Mouse (Mus musculus) embryonic facial prominence, embryonic 13.5 days (tissue): ENCODE data around the gene Cxcr4. TPM values are rescaled to one million over a fixed set of nuclear protein-coding genes. Genes with fewer than 3 reads are reported as not detected.
A peak's percentile ranks its signal among the peaks of the same experiment; 100 is the strongest.

Experiments used
- ATAC-seq: fragments of 200-750 bp; cut with Nextera tagmentation; 2 replicates; pipeline ENCODE4 v1.8.0; 2017; ENCODE audit warnings: low read depth; ENCODE audit not compliant: insufficient number of reproducible peaks, insufficient read depth, low FRiP score, low TSS enrichment
- H3K27ac ChIP-seq: fragments of 300-500 bp; sonication (generic); 2 replicates; pipeline ENCODE4 v1.5.1; 2015; ENCODE audit warnings: moderate library complexity, mild to moderate bottlenecking, inconsistent platforms
- H3K27me3 ChIP-seq: fragments of 300-500 bp; sonication (generic); 2 replicates; pipeline ENCODE4 v1.6.1; 2015; ENCODE audit warnings: mild to moderate bottlenecking, inconsistent platforms
- H3K36me3 ChIP-seq: fragments of 300-500 bp; sonication (generic); 2 replicates; pipeline ENCODE4 v1.6.1; 2015; ENCODE audit warnings: mild to moderate bottlenecking, inconsistent platforms
- H3K4me1 ChIP-seq: fragments of 300-500 bp; sonication (generic); 2 replicates; pipeline ENCODE4 v1.6.1; 2015; ENCODE audit warnings: inconsistent platforms
- H3K4me2 ChIP-seq: fragments of 300-500 bp; sonication (generic); 2 replicates; pipeline ENCODE4 v1.6.1; 2015; ENCODE audit warnings: moderate library complexity, mild to moderate bottlenecking, inconsistent platforms
- H3K4me3 ChIP-seq: fragments of 300-500 bp; sonication (generic); 2 replicates; pipeline ENCODE4 v1.5.1; 2015; ENCODE audit warnings: mild to moderate bottlenecking, inconsistent platforms
- H3K9ac ChIP-seq: fragments of 300-500 bp; sonication (generic); 2 replicates; pipeline ENCODE4 v1.6.1; 2015; ENCODE audit warnings: mild to moderate bottlenecking, inconsistent platforms
- H3K9me3 ChIP-seq: fragments of 300-500 bp; sonication (generic); 2 replicates; pipeline ENCODE4 v1.6.1; 2016; ENCODE audit warnings: inconsistent platforms
- WGBS: fragments of 180-500 bp; shearing (Covaris S2); methylation state at CpG from one replicate; pipeline ENCODE4 v1.1.7; 2015; ENCODE audit warnings: mixed read lengths; 5-methylcytosine and 5-hydroxymethylcytosine counted together
- polyA plus RNA-seq: library from polyadenylated mRNA; unstranded; fragments of >200 nt; fragmentation: Nextera tagmentation; extraction: Ambion mirVana; gene quantifications from 2 replicates; pipeline ENCODE4 v1.2.1, GENCODE M21; 2015

Gene Cxcr4
- polyA plus RNA-seq, 1 experiment from 2014 or later: 4.2 TPM

GRCm38 (mm10) chr1:128561325-128561874 is 30.7 kb downstream of the Cxcr4 start:
- Histone ChIP-seq H3K9ac (no peak overlapping the region), H3K4me3 (no peak overlapping the region), H3K9me3 (no peaks in the 10 kb centered on the region), H3K27me3 (no peaks in the 10 kb centered on the region), H3K4me1 (0 out of 2 replicates have a peak, but pooled peaks cover 3% of the 10 kb centered on the region), H3K27ac (no peak overlapping the region), H3K36me3 (no peaks in the 10 kb centered on the region), H3K4me2 (no peak overlapping the region)
- WGBS: 80% methylated on average over 9 of the region's 9 CpGs
- no peak for ATAC-seq

GRCm38 (mm10) chr1:128560452-128561324 is 31.4 kb downstream of the Cxcr4 start:
- WGBS: 83% methylated on average over 14 of the region's 14 CpGs
- Histone ChIP-seq H3K4me2 (no peak overlapping the region), H3K36me3 (no peaks in the 10 kb centered on the region), H3K27me3 (no peaks in the 10 kb centered on the region), H3K9me3 (no peaks in the 10 kb centered on the region), H3K27ac (no peak overlapping the region), H3K9ac (no peak overlapping the region), H3K4me1 (0 out of 2 replicates have a peak, but pooled peaks cover 3% of the 10 kb centered on the region), H3K4me3 (no peak overlapping the region)
- ATAC-seq: no peak

- Histone ChIP-seq H3K4me2 (no peak overlapping the region), H3K36me3 (no peaks in the 10 kb centered on the region), H3K27ac (no peak overlapping the region), H3K27me3 (no peaks in the 10 kb centered on the region), H3K4me3 (no peak overlapping the region), H3K9ac (no peak overlapping the region), H3K9me3 (no peaks in the 10 kb centered on the region), H3K4me1 (0 out of 2 replicates have a peak, but pooled peaks cover 3% of the 10 kb centered on the region)
- no peak for ATAC-seq
- WGBS: 85% methylated on average over 4 of the region's 4 CpGs
These were observed 34.1 kb downstream of the Cxcr4 start for GRCm38 (mm10) chr1:128557953-128558352.

- no peak overlapping the region for H3K4me2 ChIP-seq
- no peaks in the 10 kb centered on the region for H3K36me3 ChIP-seq
- no peak for ATAC-seq
- no peaks in the 10 kb centered on the region for H3K9me3 ChIP-seq
- no peaks in the 10 kb centered on the region for H3K4me1 ChIP-seq
- no peak overlapping the region for H3K27ac ChIP-seq
- H3K9ac ChIP-seq: no peak overlapping the region
- no peaks in the 10 kb centered on the region for H3K27me3 ChIP-seq
- H3K4me3 ChIP-seq: no peak overlapping the region
These were observed 39.5 kb downstream of the Cxcr4 start for GRCm38 (mm10) chr1:128552545-128552944.

GRCm38 (mm10) chr1:128551743-128552397 is 40.2 kb downstream of the Cxcr4 start:
- 0 out of 2 replicates have a peak, but pooled peaks cover 3% of the 10 kb centered on the region for H3K4me1 ChIP-seq
- 25% methylated on average over 8 of the region's 8 CpGs for WGBS
- no peak overlapping the region for H3K4me3 ChIP-seq
- no peak overlapping the region for H3K4me2 ChIP-seq
- H3K27ac ChIP-seq: no peak overlapping the region
- no peaks in the 10 kb centered on the region for H3K9me3 ChIP-seq
- H3K9ac ChIP-seq: no peak overlapping the region
- H3K27me3 ChIP-seq: no peaks in the 10 kb centered on the region
- no peaks in the 10 kb centered on the region for H3K36me3 ChIP-seq
- ATAC-seq: no peak

- Histone ChIP-seq H3K4me2 (no peak overlapping the region), H3K27ac (no peak overlapping the region), H3K9ac (no peak overlapping the region), H3K36me3 (no peaks in the 10 kb centered on the region), H3K9me3 (no peaks in the 10 kb centered on the region), H3K4me3 (no peak overlapping the region), H3K4me1 (0 out of 2 replicates have a peak, but pooled peaks cover 9% of the 10 kb centered on the region), H3K27me3 (no peaks in the 10 kb centered on the region)
- WGBS: 49% methylated on average over 5 of the region's 5 CpGs
- ATAC-seq: no peak
These were observed 42.7 kb downstream of the Cxcr4 start for GRCm38 (mm10) chr1:128549442-128549841.

- Histone ChIP-seq H3K27ac (no peak overlapping the region), H3K36me3 (no peaks in the 10 kb centered on the region), H3K9me3 (no peaks in the 10 kb centered on the region), H3K27me3 (no peaks in the 10 kb centered on the region), H3K4me3 (no peak overlapping the region), H3K4me2 (no peak overlapping the region), H3K9ac (no peak overlapping the region), H3K4me1 (0 out of 2 replicates have a peak, but pooled peaks cover 9% of the 10 kb centered on the region)
- no peak for ATAC-seq
- WGBS: 51% methylated on average over 3 of the region's 3 CpGs
These were observed 43.1 kb downstream of the Cxcr4 start for GRCm38 (mm10) chr1:128549007-128549406.

- Histone ChIP-seq H3K4me3 (no peak overlapping the region), H3K36me3 (no peaks in the 10 kb centered on the region), H3K4me2 (no peak overlapping the region), H3K27ac (no peak overlapping the region), H3K27me3 (no peaks in the 10 kb centered on the region), H3K4me1 (0 out of 2 replicates have a peak, but pooled peaks cover 9% of the 10 kb centered on the region), H3K9me3 (no peaks in the 10 kb centered on the region), H3K9ac (no peak overlapping the region)
- 84% methylated on average over 5 of the region's 5 CpGs for WGBS
- ATAC-seq: no peak
These were observed 43.7 kb downstream of the Cxcr4 start for GRCm38 (mm10) chr1:128548220-128548998.

GRCm38 (mm10) chr1:128545672-128546071 is 46.4 kb downstream of the Cxcr4 start:
- no peak for ATAC-seq
- 61% methylated on average over 6 of the region's 6 CpGs for WGBS
- Histone ChIP-seq H3K4me1 (0 out of 2 replicates have a peak, but pooled peaks cover 9% of the 10 kb centered on the region), H3K4me3 (no peak overlapping the region), H3K27me3 (no peaks in the 10 kb centered on the region), H3K27ac (peak overlapping the region; percentile 33; the same call in 1 of the 2 replicates), H3K9ac (no peak overlapping the region), H3K4me2 (no peak overlapping the region), H3K9me3 (no peaks in the 10 kb centered on the region), H3K36me3 (no peaks in the 10 kb centered on the region)

- Histone ChIP-seq H3K9me3 (no peaks in the 10 kb centered on the region), H3K9ac (no peak overlapping the region), H3K27ac (no peak overlapping the region), H3K4me3 (no peak overlapping the region), H3K4me1 (0 out of 2 replicates have a peak, but pooled peaks cover 9% of the 10 kb centered on the region), H3K36me3 (no peaks in the 10 kb centered on the region), H3K4me2 (no peak overlapping the region), H3K27me3 (no peaks in the 10 kb centered on the region)
- no peak for ATAC-seq
- WGBS: 81% methylated on average over 2 of the region's 2 CpGs
These were observed 49.0 kb downstream of the Cxcr4 start for GRCm38 (mm10) chr1:128543137-128543536.

- H3K9me3 ChIP-seq: no peaks in the 10 kb centered on the region
- 65% methylated on average over 3 of the region's 3 CpGs for WGBS
- H3K4me1 ChIP-seq: 0 out of 2 replicates have a peak, but pooled peaks cover 9% of the 10 kb centered on the region
- H3K4me2 ChIP-seq: no peak overlapping the region
- no peak overlapping the region for H3K4me3 ChIP-seq
- H3K9ac ChIP-seq: no peak overlapping the region
- no peaks in the 10 kb centered on the region for H3K36me3 ChIP-seq
- ATAC-seq: no peak
- H3K27me3 ChIP-seq: no peaks in the 10 kb centered on the region
- no peak overlapping the region for H3K27ac ChIP-seq
These were observed 49.5 kb downstream of the Cxcr4 start for GRCm38 (mm10) chr1:128542555-128542954.
